Mouse (Mus musculus) spleen, adult 2 months (tissue): Measurements from ENCODE around the gene 2410131K14Rik.

Experiments
- CTCF ChIP-seq: fragments of 200-500 bp; IDR thresholded peaks from 2 replicates; pipeline ENCODE4 v1.5.1; 2011; ENCODE audit warnings: mild to moderate bottlenecking, inconsistent platforms; ENCODE audit not compliant: insufficient read depth, insufficient read length, insufficient replicate concordance; ENCODE audit errors: extremely low read depth
- POLR2A ChIP-seq: fragments of 200-500 bp; IDR thresholded peaks from 2 replicates; pipeline ENCODE4 v1.6.1; 2011; ENCODE audit warnings: low read depth, low read length, inconsistent platforms

GRCm38 (mm10) chr5:118273446-118273845 lies 28.4 kb downstream of the 2410131K14Rik start:
- no peak for TF ChIP-seq CTCF
- no peak for TF ChIP-seq POLR2A
